Mouse (Mus musculus) bone marrow, adult 2 months (tissue): ENCODE measurements around the gene Elobl. TPM values are rescaled to one million over a fixed set of nuclear protein-coding genes. Genes with fewer than 3 reads are reported as not detected.

ENCODE experiments used
- H3K27ac ChIP-seq: fragments of 200-500 bp; 2 replicates; pipeline ENCODE4 v1.5.1; 2012; ENCODE audit warnings: low read depth, mild to moderate bottlenecking, control low read depth, inconsistent platforms, low read length; ENCODE audit not compliant: control insufficient read depth, poor library complexity, insufficient read depth
- H3K4me1 ChIP-seq: fragments of 200-500 bp; 2 replicates; pipeline ENCODE4 v1.6.1; 2011; ENCODE audit warnings: low read length; ENCODE audit not compliant: control insufficient read depth, insufficient read depth
- H3K4me3 ChIP-seq: fragments of 200-500 bp; replicated peaks from 2 replicates; pipeline ENCODE3; 2011; ENCODE audit warnings: mild to moderate bottlenecking, low read depth, low read length, control low read depth; ENCODE audit not compliant: control insufficient read depth
- CTCF ChIP-seq: fragments of 200-500 bp; IDR thresholded peaks from 2 replicates; pipeline ENCODE4 v1.5.1; 2011; ENCODE audit warnings: low read length, control low read depth; ENCODE audit not compliant: control insufficient read depth, insufficient read depth
- POLR2A ChIP-seq: fragments of 200-500 bp; IDR thresholded peaks from 2 replicates; pipeline ENCODE4 v1.6.1; 2011; ENCODE audit warnings: low read depth, mild to moderate bottlenecking, control low read depth, low read length, borderline replicate concordance; ENCODE audit not compliant: control insufficient read depth
- WGBS: fragments of 180-500 bp; shearing (Covaris S2); methylation state at CpG from one replicate; pipeline ENCODE4 v1.1.7; 2018; 5-methylcytosine and 5-hydroxymethylcytosine counted together
- polyA plus RNA-seq: library from polyadenylated mRNA; stranded (reverse); fragments of >200 nt; gene quantifications from 2 replicates; pipeline ENCODE4 v1.2.4, GENCODE M21; 2011; ENCODE audit warnings: low replicate concordance; ENCODE audit not compliant: missing spikeins, insufficient read depth, insufficient read length

Elobl gene
- polyA plus RNA-seq, 1 experiment = 11.6 TPM

DNA sequence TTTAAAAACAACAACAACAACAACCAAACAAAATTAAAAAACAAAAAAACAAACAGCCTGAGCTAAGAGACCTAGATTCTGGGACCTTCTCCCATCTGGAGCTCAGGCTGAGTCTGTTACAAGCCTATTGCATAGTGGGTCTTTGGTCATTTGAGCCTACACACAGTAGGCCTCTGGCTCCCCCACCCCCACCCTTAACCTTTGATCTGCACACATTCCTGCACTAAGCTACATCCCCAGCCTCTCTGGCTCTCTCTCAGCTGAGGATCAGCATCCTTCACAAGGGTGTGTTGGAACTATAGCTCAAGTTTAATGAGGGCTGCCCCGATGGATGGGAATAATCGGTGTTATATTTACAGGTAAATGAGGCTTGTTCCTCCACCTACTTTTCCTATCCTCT lies 28.9 kb upstream of the Elobl start:
- 94% methylated on average over 2 of the region's 2 CpGs for WGBS
- H3K27ac ChIP-seq = no peak overlapping the region
- no peak for TF ChIP-seq CTCF
- no peak for TF ChIP-seq POLR2A
- no peaks in the 10 kb centered on the region; the same call in 1 of the 2 replicates for H3K4me1 ChIP-seq
- H3K4me3 ChIP-seq = no peak overlapping the region

DNA sequence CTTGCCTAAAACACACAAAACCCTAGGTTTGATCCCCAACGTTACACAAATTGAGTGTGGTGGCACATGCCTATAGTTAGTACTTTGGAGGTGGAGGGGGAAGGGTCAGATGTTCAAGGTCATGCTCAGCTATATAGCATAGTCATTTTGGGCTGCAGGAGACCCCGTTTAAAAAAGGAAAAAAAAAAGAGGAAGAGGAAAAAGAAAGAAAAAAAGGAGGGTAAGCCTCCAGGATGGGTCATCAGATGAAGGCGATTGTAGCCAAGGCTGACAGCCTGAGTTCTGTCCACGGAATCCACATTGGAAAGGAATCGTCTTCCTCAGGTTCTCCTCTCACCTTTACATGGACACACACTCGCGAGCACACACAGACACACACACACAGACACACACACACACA lies 27.8 kb upstream of the Elobl start:
- Histone ChIP-seq H3K4me1 (no peaks in the 10 kb centered on the region; the same call in 1 of the 2 replicates), H3K27ac (no peak overlapping the region), H3K4me3 (no peak overlapping the region)
- TF ChIP-seq CTCF (no peak), POLR2A (no peak)
- whole genome bisulfite sequencing = 58% methylated on average over 7 of the region's 7 CpGs

DNA sequence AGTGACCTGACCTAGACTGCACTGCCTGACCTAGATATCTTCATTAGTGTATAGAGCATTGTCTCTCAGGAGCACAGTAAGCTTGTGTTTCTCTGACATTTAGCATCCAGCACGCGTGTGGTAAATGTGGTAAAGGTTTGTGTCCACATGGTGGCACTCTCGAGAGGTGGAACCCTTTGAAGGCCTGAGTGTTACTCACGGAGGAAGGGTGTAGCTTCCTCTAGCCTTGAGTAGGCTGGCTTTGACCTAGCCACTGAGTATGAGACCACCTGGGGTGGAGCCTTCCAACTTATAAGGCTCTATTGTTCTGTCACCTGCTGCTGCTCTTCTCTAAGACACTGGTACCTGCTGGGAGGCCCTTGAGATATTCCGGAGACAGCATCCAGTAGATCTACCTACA lies 26.9 kb upstream of the Elobl start:
- Histone ChIP-seq H3K4me1 (no peaks in the 10 kb centered on the region; the same call in 1 of the 2 replicates), H3K27ac (no peak overlapping the region), H3K4me3 (no peak overlapping the region)
- WGBS = 21% methylated on average over 5 of the region's 5 CpGs
- TF ChIP-seq CTCF (peak; percentile 89), POLR2A (no peak)

DNA sequence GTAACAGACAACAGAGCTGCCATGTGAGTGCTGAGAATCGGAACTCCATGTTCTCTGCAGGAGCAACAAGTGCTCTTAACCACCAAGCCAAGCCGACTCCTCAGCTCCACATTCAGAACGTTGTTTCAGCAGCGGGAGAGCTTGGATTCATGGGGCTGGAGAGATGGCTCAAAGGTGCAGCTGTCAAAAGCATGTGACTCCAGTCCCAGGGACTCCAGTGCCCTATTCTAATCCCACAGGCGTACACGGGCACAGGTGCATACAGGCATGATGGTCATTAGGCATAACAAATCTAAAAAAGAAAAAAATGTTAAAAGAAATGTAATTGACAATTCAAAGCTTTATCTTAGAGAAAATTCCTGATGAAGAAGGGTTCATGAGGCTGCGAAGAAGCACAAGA lies 26.5 kb upstream of the Elobl start:
- WGBS = 64% methylated on average over 7 of the region's 7 CpGs
- Histone ChIP-seq H3K4me1 (no peaks in the 10 kb centered on the region; the same call in 1 of the 2 replicates), H3K4me3 (no peak overlapping the region), H3K27ac (no peak overlapping the region)
- TF ChIP-seq POLR2A (no peak), CTCF (no peak)

DNA sequence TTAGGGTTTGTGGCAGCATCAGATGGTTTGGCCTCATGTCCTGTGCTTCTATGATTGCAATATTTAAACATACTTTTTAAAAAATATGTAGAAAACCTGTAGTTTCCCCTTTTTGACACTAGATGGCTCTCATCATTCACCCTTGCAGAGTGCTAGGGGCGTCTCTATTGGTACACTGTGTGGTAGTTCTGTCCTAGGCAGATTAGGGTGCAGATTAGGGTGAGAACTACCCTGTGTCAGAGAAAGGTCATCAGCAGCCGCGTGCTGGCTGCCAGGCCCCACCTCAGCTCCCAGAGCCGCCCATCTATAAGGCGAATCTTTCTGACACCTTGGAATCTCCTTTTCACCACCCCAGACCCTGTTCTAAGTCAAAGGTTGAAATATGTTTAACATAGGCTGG lies 22.8 kb upstream of the Elobl start:
- no peak overlapping the region for H3K4me3 ChIP-seq
- H3K27ac ChIP-seq = no peak overlapping the region
- H3K4me1 ChIP-seq = no peaks in the 10 kb centered on the region
- WGBS = 51% methylated on average over 5 of the region's 5 CpGs
- no peak for TF ChIP-seq CTCF
- no peak for TF ChIP-seq POLR2A

DNA sequence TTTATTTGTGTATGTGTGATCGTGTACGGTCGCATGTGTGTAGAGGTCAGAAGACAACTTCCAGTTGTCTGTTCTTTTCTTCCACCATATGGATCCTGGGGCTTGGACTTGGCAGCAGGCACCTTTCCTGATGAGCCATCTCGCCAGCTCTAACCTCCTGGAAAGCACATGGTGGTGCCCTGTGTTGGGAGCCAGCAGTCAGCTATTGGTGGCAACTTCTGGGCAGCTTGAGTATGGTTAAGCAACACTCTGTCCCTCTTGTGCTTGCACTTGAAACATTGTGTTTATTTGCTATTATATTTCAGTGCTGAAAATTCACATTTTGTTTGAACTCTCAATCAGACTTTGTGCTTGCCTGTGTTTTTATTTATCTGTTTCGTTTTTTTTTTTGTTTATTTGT lies 22.2 kb upstream of the Elobl start:
- Histone ChIP-seq H3K4me3 (no peak overlapping the region), H3K4me1 (no peaks in the 10 kb centered on the region), H3K27ac (no peak overlapping the region)
- WGBS = 75% methylated on average over 5 of the region's 5 CpGs
- TF ChIP-seq POLR2A = no peak
- TF ChIP-seq CTCF = no peak

DNA sequence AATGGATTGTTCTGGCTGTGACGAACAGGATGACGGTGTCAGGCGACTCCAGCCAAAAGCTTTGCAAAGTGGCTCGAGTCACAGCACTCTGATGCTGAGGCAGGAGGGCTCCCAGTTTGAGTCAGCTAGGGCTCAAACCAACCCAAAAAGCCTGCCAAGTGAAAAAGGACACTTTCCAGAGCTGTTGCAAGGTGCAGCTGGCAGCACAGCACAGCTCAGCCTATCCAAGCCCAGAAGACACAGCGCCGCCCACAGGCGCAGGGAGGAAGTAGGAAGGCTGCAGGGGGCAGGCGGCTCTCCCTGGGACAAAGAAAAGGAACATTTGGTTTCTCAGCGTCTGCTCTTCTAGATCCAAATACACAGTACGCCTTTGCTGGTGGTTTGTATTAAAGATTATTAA lies 19.9 kb upstream of the Elobl start:
- Histone ChIP-seq H3K27ac (no peak overlapping the region), H3K4me1 (no peaks in the 10 kb centered on the region), H3K4me3 (no peak overlapping the region)
- WGBS = 86% methylated on average over 10 of the region's 10 CpGs
- TF ChIP-seq POLR2A (no peak), CTCF (no peak)

DNA sequence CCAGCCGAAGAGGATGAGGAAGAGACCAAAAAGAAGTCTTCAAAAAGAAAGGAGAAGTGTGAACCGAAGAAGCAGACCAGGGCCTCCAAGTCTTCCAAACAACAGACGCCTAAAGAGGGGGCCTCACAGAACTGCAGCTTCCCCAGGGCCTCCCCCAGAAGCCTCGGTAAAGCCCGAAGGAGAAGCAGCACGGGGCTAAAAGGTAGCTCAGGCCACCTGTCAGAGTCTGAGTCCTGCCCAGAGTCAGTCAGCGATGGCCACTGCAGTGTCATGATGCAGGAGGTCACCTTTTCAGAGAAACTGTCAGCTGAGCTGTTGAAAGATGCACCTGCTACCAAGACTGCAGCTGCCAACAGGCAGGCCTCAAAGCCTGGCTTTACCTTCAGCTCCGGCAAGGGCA lies 14.6 kb upstream of the Elobl start:
- 58% methylated on average over 8 of the region's 8 CpGs for WGBS
- Histone ChIP-seq H3K4me1 (no peaks in the 10 kb centered on the region), H3K27ac (no peak overlapping the region), H3K4me3 (no peak overlapping the region)
- no peak for TF ChIP-seq POLR2A
- no peak for TF ChIP-seq CTCF

DNA sequence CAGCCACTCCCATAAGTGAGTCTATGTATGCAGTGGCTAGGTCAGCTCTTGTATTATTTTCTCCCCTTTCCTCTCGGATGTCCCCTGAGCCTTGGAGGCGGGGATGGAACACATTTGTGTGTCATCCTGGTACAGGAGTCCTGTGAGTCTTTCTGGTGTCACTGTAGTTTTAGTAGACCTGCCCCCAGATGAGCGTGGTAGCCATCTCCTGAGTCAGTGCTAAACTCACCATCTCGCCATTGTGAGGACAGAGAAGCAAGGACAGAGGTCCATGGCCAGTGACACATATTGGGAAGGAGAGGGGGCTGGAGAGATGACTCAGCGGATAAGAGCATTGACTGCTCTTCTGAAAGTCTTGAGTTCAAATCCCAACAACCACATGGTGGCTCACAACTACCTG lies 10.5 kb upstream of the Elobl start:
- WGBS = 83% methylated on average over 5 of the region's 5 CpGs
- TF ChIP-seq CTCF (no peak), POLR2A (no peak)
- no peak overlapping the region for H3K4me3 ChIP-seq
- H3K4me1 ChIP-seq = peaks cover 3% of the 10 kb centered on the region
- no peak overlapping the region for H3K27ac ChIP-seq
